Mouse (Mus musculus): ENCODE results near the gene Pdgfc.

Pdgfc gene

DNA sequence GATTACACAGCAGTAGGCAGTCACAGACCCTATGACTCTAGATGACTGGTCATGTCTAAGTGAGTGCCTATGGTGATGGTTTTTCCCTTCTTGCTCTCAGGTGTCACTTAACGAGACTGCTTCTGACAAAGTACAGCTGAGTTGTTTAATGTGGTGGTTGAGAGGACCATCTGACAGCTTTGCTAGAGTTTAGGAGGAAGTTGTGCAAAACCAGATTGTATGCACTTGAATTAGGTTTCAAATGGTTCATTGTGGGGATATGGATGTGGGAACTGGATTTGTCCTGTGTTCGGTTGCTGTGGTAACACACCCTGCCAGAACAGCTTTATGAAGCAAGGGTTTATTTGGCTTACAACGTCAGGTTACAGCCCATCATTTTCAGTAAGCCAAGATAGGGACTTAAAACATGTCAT is 112.9 kb downstream of the Pdgfc start:
- DNase-seq (ENCODE audit: low read depth in 2 of 2, low spot score in 2 of 2) = no peak

- DNase-seq (ENCODE audit: low read depth in 2 of 2, low spot score in 2 of 2) = no peak
Observed at GRCm38 (mm10) chr3:81150228-81150627, 114.0 kb downstream of the Pdgfc start.

- no peak for DNase-seq (ENCODE audit: low read depth in 2 of 2, low spot score in 2 of 2)
Observed at GRCm38 (mm10) chr3:81154420-81154819, 118.2 kb downstream of the Pdgfc start.

- DNase-seq (ENCODE audit: low read depth in 2 of 2, low spot score in 2 of 2) = no peak
Observed at GRCm38 (mm10) chr3:81160457-81161165, 124.4 kb downstream of the Pdgfc start.

DNA sequence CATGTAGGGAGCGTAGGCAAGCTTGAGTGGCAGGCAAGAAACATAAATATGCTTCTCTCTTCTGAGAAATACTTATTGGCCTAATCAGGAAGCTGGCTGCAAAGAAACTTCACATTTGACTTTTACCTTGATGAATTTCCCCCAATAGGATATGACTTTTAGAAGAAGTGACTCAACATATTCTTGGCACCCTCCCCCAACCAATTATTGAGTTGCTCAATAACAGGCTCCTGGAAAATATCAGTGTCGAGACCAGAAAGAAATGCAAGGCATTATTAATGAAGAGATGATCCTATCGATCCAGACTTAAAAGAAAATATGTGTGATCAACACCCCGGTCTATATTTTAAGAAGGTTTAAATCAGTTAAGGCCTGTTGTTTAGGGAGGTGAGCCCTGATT is 125.9 kb downstream of the Pdgfc start:
- no peak for DNase-seq (ENCODE audit: low read depth in 2 of 2, low spot score in 2 of 2)

DNA sequence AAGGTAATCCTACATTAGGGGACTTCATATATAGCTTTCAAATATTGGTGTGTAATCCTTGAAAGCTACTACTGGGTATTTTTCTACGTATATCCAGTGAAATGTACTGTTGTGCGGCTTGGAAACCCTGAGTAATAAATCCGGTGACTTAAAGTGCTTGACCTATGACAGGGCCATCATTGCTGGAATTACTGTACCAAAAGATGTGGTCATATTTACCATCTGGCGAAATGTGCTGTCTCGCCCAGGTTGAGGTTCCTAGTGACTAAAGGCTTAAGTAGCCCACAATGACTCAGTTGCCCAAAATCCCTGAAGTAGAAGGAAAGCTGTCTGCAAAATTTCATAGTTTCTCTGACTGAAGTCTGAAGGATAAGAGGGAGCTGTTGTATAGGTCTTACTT is 127.9 kb downstream of the Pdgfc start:
- DNase-seq (ENCODE audit: low read depth in 2 of 2, low spot score in 2 of 2) = no peak

DNA sequence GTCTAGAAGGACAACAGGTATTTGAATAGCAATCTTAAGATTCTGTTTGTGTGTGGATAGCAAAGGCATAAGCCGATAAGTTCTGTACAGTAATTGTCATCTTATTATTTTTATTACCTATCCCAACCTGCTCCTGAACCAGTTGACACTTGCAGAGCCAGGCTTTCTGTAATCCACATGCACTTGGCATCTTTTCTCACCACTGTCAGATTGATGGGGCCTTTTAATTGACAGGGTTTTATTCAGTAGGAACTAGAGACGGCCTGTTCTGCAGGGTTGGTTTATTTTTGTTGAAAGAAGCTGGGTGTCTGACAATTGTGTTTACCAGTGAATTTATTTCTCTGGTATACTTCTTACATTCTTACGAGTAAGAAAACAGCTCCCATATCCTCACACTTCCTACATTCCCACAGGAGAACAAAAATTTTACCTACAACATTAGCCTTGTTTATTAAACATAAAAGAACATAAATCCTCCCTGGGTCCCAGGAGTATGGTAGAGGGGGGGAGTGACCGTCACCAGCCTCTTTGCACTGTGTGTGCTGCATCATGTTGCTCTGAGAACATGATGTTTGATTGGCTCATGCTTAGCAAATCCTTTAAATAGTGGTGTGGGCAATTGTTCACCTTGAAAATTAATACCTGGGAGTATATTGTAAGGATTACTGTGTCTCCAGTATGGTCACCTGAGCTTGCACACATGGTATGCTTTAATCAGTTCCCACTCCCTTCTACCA is 134.0 kb downstream of the Pdgfc start:
- DNase-seq (ENCODE audit: low read depth in 2 of 2, low spot score in 2 of 2) = no peak

DNA sequence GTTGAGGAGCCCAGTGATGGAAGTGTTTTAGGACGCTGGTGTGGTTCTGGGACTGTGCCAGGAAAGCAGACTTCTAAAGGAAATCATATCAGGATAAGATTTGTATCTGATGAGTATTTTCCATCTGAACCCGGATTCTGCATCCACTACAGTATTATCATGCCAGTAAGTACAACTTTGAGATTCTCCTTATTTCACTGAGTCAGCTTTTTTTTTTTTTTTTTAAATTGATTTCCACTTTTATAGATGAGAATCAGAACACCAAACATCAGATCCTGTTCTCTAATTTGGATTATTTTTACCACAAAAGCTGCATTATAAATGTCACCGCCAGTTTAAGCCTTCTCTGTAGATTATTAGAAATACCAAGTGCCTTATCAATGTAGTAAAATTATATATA is 138.6 kb downstream of the Pdgfc start:
- no peak for DNase-seq (ENCODE audit: low read depth in 2 of 2, low spot score in 2 of 2)

DNA sequence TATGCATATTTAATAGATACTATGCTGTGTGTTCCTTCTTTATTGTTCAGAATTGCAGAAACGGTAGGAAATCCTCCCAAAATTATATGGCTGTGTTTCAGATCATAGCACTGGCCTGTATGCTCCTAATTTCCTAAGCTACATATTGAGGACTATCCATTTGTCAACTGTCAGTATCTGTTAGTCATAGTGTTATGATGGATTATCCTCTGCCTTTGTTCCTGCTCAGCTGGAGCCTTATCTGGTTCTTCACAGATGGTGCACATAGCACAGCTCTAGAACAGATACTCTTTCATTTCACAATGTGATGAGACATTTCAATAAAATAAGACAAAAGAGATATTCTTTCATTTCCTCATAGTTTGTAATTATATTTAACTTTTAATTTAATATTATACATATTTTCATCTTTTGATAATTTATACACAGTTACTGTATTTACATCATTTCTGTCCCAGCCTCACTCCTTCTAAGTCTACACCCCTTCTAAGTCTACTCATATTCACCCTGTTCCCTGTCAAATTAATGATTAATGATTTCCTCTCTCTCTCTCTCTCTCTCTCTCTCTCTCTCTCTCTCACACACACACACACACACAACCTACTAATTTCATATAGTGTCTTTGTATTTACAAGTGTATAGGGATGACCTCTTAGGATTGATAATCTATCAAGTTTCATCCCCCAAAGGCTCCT is 145.2 kb downstream of the Pdgfc start:
- no peak for DNase-seq (ENCODE audit: low read depth in 2 of 2, low spot score in 2 of 2)

DNA sequence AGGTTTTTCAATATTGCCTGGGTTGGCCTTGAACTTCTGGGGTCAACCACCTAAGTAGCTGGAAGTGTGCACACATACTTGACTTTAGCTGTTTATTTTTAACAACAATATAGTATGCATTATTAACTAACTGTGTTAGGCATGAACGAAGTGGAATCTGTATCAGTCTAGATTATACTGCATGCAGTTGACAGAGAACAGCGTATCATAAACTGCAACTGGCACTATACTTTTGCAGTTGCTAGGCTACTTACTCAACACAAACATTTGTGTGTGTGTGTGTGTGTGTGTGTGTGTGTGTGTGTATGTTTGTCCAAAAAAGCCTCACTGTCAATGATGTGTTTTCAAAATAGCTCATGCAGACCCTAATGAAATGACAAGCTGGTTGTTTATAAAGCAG is 160.7 kb downstream of the Pdgfc start:
- DNase-seq (ENCODE audit: low read depth in 2 of 2, low spot score in 2 of 2) = no peak

- no peak for DNase-seq (ENCODE audit: low read depth in 2 of 2, low spot score in 2 of 2)
Observed at GRCm38 (mm10) chr3:81197644-81198043, 161.4 kb downstream of the Pdgfc start.

- no peak for DNase-seq (ENCODE audit: low read depth in 2 of 2, low spot score in 2 of 2)
Observed at GRCm38 (mm10) chr3:81200647-81201046, 164.4 kb downstream of the Pdgfc start.

DNA sequence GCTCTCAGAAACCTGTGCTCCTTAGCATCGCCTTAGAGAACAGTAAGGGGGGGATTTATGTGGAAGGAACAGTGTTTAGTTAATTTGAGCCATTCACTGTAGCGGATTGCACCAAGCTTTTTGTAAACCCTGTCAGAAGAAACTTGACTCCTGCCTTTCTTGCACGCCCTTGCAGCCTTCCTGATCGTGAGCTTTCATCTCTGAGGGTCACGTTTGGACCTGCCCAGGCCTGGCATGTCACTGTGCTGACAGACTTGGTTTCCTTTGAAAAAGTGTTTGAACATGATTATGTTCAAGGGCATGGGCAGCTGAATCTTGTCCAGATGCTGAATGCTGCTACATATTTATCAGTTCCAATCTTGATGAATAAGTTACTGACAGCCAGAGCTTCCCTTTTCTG is 169.0 kb downstream of the Pdgfc start:
- no peak for DNase-seq (ENCODE audit: low read depth in 2 of 2, low spot score in 2 of 2)

DNA sequence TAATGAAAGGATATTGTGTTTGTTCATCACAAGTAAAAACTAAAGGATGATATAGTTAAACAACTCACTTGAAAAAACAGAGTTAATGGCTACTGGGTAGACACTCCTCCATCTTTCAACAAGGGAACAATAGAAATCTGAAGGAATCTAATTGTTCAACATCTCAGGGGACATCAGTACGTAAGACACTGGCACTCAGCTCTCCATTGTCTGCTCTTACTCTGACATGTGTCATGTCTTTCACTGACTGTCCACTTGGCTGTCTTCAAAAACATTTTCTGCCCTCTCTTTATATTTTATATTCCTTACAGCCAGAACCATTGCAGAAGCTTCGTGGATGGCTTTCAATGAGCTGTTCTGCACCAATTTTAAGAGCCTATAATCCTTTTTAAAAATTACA is 172.0 kb downstream of the Pdgfc start:
- DNase-seq (ENCODE audit: low read depth in 2 of 2, low spot score in 2 of 2) = no peak

DNA sequence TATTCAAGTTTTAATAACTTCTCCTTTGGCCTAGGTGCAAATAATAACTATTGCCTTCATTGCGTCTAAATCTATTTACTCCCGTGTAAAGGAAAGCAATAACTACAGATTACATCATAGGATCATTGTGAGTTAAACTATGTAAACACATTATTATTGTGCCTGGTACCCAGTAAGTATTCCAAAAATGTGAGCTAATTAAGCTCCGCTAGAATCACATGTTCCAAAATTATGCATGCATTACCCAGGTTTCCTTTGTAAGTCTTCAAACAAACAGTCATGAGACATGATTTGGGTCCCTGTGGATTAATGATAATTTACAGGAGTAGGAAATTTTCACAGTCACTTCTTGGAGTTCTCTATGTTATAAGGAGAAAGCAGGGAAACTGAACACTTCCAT is 174.9 kb downstream of the Pdgfc start:
- no peak for DNase-seq (ENCODE audit: low read depth in 2 of 2, low spot score in 2 of 2)

DNA sequence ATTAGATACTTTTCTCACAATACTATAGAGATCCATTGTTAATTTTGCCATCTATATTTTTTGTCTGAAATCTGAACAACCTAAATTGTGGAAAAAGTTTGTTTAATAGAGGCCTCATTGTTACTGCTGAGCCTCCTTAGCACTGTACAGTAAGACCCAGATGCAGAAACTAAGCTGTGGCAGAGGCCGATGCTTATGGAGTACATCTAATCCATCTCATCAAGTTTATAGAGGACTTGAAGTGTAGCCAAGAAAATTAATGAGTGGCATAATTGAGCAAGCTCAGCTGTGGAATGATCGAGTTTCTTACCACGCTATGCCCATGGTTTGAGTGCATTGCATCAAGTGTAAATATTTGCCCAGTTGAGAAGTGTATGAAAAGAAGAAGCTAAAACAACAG is 175.4 kb downstream of the Pdgfc start:
- DNase-seq (ENCODE audit: low read depth in 2 of 2, low spot score in 2 of 2) = no peak

- no peak for DNase-seq (ENCODE audit: low read depth in 2 of 2, low spot score in 2 of 2)
Observed at GRCm38 (mm10) chr3:81215547-81216118, 179.4 kb downstream of the Pdgfc start.

DNA sequence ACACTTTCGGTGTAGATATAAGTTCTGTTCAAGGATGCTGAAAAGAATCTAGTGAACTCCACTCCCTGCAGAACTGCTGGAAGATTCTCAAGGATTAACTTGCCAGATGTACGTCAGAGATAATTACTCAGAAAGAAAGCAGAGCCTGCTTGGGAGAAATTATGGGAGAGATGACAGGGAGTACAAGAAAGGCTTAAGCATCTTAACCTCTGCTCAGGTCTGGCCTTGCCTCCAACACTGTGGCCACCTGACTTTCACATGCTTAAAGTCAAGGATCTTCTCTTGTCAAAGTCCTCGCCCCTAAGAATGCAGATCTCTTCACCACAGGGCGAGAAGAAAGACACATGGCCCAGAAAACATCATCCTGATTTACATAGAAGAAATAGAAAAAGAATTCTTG is 185.5 kb downstream of the Pdgfc start:
- no peak for DNase-seq (ENCODE audit: low read depth in 2 of 2, low spot score in 2 of 2)

DNA sequence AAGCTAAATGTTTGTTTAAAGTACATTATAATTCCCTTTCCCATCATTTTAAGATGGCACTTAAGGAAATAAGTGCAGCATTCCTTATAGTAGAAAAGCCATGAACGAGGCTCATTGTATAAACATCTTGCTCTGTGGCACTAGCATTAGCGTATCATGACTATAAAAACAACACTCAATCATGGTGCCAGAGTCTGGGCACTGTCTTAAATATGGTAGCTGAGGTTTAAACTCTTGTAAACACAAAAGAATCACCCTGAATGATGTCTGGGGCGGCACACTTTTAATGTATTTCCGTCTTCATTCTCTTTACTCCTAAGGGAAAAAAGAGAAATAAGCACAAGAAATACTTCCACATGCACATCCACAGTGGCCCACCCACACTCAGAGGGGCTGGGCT is 192.1 kb downstream of the Pdgfc start:
- no peak for DNase-seq (ENCODE audit: low read depth in 2 of 2, low spot score in 2 of 2)

- DNase-seq (ENCODE audit: low read depth in 2 of 2, low spot score in 2 of 2) = no peak
Observed at GRCm38 (mm10) chr3:81242697-81243590, 206.7 kb downstream of the Pdgfc start.

DNA sequence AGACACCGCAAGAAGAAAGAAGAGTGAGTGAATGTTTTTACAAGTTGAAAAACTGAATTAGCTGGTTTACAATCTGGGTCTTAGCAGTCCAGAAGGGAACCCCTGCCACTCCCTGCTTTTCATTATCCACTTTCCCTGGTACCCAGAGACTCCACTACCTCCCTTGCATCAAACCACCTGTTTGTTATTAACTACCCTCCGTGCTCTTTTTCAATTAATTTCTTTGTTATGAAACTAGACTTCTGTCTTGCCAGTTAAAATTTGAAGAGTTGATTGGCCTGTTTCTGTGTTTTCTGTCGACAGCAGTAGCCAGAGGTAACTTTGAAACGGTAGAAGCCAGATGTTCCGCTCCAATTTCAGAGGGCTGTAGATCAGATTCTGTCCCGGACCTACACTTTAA is 207.4 kb downstream of the Pdgfc start:
- no peak for DNase-seq (ENCODE audit: low read depth in 2 of 2, low spot score in 2 of 2)

All from CD8-positive naive resting alpha-beta T cell, adult 2 months (primary cell).